Mouse (Mus musculus) left cerebral cortex, postnatal 4 days (tissue): Measurements from ENCODE around the gene Wnk2. TPM values are rescaled to one million over a fixed set of nuclear protein-coding genes. Genes with fewer than 3 reads are reported as not detected.
A peak's percentile ranks its signal among the peaks of the same experiment; 100 is the strongest.

Experiments used
- DNase-seq: peaks from one replicate; pipeline ENCODE4 v3.0.0-alpha.2; 2022
- intact Hi-C: fragments of 180-260 bp; cut with DNase I; formaldehyde crosslinking; loops from one replicate; pipeline ENCODE4 v1.15.1; 2025
- total RNA-seq, 2 experiments: library from RNA; stranded (reverse); gene quantifications; 2 replicates each; pipeline ENCODE4 v1.2.3; 2021

Gene Wnk2
- total RNA-seq, 2 experiments from 2014 or later: 134 to 137 TPM

DNA sequence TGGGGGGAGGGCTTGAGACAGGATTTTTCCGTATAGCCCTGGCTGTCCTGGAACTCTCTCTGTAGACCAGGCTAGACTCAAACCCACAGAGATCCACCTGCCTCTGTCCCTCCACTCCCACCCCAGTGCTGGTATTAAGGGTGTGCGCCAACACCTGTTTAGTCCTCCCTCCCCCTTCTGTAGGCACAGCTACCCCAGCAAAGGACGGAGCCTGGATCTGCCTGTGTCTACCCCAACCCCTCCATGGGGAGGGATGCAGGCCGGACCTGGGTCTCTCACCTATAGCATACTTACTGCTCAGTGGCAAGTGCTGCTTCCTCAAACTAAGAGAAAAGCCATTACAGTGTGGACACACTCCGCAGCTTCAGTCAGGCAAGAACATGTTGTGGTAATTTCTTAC is 32.5 kb upstream of the Wnk2 start:
- intact Hi-C loops: no loop called here
- no peak for DNase-seq

DNA sequence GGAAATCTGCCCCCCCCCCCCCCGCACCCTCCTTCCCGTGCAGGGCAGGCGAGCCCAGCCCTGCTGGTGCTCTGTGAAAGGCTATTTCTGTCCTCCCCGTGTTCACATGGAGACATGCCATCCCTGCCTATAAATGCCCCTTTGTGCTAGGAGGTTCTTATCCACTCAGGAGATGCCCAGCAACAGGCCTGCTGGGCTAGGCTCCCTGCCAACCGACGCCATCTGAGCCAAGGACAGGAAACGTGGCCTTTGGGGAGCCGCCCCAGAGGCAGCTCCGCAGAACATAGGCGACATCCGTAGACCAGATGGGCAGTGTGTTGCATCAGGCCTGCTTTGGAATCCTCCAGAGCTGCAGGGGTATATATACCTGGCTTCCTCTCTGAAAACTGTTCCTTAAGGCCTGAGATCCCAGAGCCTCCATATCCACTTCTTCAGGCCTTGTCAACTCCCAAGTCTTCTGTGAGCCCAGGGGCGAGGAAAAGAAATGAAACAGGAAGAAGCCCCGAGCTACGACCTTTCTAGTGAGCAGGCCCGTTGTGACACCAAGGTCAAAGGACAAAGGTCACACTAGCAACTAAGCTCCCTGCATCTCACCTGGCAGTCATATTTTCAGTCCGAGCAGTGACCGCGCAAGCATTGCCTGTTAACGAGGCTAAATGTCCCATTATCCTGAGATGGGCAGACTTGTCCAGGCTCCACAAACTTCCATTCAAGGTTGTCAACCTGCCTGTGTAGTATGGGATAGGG is 31.2 kb upstream of the Wnk2 start:
- peak; percentile 91 for DNase-seq
- intact Hi-C loops: loop anchor here (10.0 kb wide), 2 partner anchors 124 to 524 kb away; no protein-coding TSS in a partner anchor

DNA sequence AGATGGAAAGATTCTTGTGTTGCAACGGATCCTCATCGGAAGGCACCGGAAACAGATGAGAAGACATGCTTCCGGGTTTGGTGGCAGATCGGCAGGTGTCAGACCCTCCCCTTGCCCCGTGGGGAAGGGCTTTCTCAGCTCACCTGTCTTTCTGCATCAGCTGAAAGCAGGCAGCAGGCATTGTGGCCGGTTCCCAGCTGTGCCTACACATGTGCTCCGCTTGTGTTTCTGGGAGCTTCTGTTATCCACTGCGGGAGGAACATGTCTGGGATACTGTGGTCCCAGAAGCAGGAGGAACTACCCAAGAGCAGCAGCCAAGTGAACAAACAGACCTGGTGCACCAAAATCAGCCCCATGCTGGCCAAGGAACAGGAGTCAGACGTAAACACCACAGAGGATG is 27.7 kb upstream of the Wnk2 start:
- no peak for DNase-seq
- intact Hi-C loops: loop anchor here (10.0 kb wide), 2 partner anchors 121 to 521 kb away; no protein-coding TSS in a partner anchor

DNA sequence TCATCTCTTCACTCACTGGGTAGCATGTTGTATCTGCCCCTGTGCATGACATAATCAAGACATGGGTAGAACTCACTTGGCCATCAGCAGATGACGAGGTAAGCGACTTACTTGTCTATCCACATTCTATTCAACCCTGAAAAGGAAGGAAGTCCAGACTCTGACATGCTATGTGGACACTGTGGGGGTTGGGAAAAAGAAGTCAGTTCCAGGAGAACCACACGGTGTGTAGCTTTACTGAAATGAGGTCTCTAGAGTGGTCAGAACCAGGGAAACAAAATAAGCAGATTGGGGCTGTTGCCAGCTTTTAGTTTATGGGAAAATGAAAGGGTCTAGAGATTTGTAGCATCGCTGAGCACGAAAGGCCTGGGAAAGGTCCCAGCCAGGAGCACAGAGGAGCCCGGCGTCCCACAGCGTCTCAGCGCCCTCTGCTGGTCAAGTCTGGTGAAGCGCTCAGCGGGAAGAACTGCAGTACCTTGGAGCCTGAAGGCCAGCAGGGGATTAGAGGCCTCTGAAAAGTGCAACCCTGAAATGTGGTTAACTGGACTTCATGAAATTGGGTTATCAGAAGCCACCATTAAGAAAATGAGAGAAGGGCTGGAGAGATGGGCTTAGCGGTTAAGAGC is 25.3 kb upstream of the Wnk2 start:
- intact Hi-C loops: loop anchor here (10.0 kb wide), 2 partner anchors 118 to 518 kb away; no protein-coding TSS in a partner anchor
- DNase-seq: peak; percentile 89

DNA sequence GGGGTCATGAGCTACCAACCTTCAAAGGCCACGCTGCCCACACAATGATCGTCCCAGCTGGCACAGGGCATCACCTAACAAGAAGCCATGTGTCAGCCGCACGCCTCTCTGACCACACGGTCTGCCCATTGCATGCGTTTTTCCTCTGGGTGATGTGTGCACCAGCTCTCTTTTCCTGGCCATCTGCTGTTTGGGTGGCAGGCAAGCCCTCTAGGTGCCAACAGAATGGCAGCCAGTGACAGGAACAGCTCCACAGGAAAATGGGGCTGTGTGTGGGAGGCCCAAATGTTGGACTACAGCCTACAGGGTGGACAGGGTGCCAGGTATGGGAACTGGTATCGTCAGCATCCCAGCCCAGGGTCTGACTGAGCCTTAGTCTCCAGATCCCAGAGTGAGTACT is 24.5 kb upstream of the Wnk2 start:
- DNase-seq: peak; percentile 81
- intact Hi-C loops: loop anchor here (10.0 kb wide), 2 partner anchors 118 to 518 kb away; no protein-coding TSS in a partner anchor

DNA sequence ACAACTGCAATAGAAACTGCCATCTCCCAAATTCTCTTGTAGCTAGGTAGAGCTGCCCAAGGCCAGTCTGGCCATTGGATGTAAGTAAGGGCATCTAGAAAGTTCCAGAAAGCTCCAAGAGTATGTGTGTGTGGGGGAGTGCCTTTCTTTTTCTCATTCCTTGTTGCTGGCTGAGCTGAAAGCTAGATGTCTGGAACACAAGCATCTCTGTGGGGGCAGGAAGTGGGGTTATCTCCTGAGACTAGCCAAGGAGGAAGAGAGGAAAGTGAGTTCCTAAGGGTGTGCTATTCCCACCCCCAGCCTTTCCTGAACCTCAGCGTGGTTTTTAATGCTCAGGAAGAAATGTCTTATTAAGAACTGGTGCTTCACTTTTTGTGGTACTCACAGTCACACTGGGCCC is 23.9 kb upstream of the Wnk2 start:
- intact Hi-C loops: loop anchor here (10.0 kb wide), 2 partner anchors 117 to 517 kb away; no protein-coding TSS in a partner anchor
- no peak for DNase-seq

DNA sequence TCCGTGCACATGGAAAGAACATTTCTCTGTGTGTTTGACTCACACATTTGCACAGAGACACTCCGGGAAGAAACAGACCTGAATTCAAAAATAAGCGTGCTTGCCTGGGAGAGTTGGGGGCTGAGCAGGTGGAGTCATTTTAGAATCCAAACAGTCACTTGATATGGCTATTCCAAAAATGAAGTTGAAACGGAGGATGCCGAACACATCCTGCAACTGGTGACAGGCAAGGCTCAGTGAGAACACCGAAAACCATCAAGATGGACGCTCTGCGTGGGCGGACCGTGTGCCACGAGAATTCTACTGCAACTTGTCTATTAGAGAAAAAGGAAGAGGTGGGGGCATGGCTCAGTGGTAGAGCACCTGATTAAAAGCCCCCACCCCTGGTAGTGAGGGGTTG is 22.8 kb upstream of the Wnk2 start:
- intact Hi-C loops: loop anchor here (10.0 kb wide), 2 partner anchors 116 to 516 kb away; no protein-coding TSS in a partner anchor
- DNase-seq: no peak

DNA sequence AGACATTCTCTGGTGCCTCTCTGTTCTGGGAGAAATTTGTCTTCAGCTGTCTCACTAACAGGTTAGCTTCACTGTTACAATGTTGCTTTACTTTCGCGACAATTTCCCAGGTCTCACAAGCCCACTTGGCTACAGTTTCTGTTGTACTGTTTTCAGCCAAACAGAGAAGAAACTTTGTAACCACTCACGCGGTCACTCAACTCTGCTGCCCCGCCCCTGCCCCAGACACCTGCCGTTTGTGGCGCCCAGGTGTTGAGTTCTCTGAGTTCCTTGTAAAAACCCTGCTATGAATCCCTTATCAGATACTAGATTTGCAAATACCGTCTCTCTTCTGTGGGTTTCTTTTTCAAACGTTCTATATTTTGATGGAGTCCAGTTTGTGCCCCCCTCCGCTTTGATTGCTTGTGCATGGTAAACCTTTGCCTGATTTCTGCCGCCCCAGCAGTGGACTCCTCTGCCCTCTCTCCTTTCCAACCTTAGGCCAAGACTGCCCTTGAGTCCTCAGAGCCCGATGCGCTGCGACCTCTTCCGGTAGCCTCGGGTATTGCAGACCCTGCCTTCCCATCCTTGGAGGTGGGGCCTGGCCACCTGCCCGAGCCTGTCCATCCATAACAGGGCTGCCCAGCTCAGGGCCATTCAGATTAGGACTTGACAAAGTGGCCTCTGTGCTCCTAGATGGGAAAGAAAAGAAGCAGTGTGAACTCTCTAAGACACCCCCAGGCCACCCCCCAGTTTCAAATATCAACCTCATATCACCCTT is 21.8 kb upstream of the Wnk2 start:
- intact Hi-C loops: loop anchor here (10.0 kb wide), 2 partner anchors 115 to 515 kb away; no protein-coding TSS in a partner anchor
- peak; percentile 97 for DNase-seq

DNA sequence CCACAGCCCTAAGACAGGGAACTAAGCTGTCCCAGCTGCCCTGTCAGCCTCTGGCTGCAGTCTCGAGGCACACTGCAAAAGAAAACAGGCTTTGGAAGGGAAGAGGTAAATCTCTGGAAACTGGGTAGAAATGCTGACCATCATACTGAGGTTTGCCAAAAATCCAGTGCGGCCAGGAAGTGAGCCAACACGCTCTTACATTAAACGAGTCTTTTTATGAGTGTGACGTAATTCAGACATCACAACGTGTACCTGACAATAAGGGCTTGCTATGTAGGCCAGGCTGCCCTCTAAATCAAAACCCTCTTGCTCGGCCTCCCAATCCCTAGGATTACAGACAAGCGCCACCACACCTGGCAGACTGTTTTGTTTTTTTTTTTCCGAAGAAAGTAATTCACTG is 19.3 kb upstream of the Wnk2 start:
- intact Hi-C loops: no loop called here
- no peak for DNase-seq

DNA sequence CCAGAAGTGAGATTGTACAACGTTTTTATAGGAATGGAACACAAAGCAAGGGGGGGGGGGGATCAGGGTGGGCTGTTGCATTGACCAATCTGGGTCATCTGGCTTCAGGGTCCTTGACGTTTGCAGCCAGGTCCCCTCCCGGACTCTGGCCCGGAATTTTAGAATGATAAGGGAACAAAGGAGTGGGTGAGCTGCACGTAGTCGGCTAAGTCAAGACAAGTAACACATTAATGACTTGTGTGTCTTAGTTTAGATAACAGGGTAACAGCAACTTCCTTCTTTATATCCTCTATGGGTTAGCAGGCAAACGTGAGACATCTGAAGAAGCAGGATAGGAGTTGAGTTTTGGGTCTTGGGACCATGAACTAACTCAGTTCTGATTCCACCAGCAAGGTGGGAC is 15.8 kb upstream of the Wnk2 start:
- no peak for DNase-seq
- intact Hi-C loops: no loop called here

DNA sequence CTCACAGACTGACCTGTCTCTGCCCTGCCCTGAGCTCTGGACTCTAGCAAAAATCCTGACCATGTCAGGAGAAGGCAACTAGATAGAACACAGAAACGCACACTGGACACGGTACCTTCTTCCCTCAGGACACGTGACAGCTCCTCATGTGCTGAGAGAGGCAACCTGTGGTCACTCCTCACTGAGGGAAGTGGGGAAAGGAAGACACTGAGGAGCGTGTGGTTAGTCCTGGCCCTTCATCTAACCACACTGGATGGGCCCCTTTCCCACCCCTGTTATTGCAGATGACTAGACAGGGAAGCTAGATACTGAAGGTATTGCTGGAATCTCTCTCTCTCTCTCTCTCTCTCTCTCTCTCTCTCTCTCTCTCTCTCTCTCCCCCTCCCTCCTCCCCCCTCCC is 14.9 kb upstream of the Wnk2 start:
- intact Hi-C loops: no loop called here
- no peak for DNase-seq

DNA sequence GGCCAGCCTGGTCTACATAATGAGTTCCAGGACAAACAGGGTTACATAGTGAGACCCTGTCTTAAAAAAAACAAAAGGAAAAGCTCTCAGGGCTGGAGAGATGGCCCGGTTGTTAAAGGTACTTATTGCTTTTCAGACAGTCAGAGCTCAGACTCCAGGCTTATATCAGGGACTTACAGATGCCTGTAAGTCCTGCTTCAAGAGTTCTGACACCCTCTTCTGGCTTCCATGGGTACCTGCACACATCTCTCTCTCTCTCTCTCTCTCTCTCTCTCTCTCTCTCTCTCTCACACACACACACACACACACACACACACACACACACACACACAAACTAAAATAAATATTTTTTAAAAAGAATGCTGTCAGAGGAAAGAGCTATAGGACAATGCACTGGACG is 13.4 kb upstream of the Wnk2 start:
- intact Hi-C loops: no loop called here
- DNase-seq: no peak

DNA sequence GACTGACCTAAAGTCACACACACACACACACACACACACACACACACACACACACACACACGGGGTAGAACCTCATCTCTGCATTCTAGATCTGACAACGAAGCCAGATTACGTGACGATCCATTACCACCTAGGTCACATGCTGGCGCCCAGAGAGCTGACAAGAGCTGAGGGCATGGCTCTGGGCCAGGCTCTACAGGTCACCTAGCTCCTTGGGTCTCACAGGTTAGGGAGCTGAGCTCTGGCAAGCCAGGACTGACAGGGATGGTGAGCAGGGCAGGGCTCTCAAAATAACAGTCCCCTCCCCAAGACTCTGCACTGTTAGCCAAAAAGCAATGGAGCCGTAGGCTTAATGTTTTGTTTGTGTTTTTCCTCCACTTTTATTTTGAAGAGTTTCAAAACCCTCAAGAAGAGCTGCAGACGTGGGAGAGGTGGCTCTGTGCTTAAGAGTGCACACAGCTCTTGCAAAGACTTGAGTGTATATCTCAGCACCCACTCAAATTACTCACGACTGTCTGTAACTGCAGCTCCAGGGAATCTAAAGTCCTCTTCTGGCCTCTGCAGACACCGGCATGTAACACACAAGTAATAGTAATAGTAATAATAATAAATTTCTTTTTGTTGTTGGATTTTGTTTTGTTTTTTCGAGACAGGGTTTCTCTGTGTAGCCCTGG is 10.4 kb upstream of the Wnk2 start:
- DNase-seq: no peak
- intact Hi-C loops: no loop called here

DNA sequence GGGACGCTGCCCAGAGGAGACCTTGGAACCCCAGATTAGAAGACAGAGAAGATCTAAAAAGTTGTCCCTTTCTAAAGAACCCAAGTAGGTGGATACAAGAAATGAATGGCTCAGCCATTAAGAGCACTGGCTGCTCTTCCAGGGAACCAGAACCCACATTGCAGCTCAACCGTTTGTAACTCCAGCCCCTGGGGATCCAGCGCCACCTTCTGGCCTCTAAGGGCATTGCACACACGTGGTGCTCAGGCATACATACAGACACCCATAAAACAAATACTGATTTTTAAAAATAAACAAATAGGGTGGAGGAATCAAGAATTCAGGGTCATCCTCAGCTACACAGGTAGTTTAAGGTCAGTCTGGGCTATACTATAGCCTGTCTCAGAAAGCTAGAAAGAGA is 8.8 kb upstream of the Wnk2 start:
- no peak for DNase-seq
- intact Hi-C loops: no loop called here

DNA sequence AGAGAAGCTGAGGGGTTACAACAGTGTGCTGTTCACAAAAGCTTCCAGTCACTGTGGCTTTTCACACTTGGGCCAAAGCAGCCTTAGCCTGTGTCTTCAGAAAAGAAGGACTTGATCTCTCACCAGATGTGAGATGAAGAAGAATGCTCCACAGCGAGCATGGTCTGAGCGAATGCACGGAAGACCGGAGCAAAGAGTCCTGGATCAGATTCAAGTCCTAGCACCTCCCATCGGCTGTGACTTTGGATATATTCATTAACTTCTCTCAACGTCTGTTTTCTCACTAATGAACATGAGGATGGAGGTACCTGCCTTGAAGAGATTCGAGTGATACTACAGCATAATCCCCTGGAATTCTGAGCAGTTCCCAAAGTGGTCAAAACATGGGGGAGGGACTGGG is 6.8 kb upstream of the Wnk2 start:
- intact Hi-C loops: no loop called here
- no peak for DNase-seq

DNA sequence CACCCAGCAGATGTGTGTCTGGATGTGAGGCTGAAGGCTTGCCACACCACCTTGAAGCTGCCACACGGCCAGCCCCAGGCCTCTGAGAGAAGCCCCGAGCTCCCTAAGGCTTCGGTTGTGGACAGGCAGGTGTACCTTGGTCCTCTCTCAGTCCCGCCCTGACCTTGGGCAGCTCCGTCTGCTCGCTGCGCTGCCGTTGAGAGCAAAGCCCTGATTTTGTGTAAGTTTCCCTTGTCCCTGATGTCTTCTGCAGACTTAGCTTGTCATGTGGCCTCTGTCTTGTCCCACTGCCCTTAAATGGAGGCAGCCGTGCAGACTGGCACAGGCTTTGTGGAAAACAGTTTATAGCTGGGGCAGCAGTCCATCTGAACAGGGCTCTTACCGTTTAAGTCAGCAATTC is 6.2 kb upstream of the Wnk2 start:
- intact Hi-C loops: no loop called here

DNA sequence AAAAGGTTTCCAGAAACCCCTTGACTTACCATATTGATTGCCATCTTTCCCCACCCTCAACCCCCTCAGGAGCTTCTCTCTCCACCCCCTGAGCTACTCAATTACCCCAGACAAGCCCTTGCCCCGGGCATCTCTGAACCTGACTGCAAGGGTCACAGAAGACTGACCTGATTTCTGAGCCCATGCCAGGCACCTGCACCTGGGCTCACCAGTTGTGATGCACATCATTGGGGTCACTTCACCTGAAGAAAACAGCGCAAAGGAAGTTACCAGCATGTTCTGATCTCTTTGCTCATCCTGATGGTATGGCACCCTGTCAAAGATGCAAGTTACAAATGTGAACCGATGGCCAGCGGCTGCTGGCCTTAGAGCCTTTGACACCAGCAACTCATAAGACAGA is 873 bp upstream of the Wnk2 start:
- DNase-seq: no peak
- intact Hi-C loops: loop anchor here (5.0 kb wide), 1 partner anchor 46 kb away; no protein-coding TSS in a partner anchor

More for the DNA sequence above, 6.2 kb upstream of the Wnk2 start:
- no peak for DNase-seq

DNA sequence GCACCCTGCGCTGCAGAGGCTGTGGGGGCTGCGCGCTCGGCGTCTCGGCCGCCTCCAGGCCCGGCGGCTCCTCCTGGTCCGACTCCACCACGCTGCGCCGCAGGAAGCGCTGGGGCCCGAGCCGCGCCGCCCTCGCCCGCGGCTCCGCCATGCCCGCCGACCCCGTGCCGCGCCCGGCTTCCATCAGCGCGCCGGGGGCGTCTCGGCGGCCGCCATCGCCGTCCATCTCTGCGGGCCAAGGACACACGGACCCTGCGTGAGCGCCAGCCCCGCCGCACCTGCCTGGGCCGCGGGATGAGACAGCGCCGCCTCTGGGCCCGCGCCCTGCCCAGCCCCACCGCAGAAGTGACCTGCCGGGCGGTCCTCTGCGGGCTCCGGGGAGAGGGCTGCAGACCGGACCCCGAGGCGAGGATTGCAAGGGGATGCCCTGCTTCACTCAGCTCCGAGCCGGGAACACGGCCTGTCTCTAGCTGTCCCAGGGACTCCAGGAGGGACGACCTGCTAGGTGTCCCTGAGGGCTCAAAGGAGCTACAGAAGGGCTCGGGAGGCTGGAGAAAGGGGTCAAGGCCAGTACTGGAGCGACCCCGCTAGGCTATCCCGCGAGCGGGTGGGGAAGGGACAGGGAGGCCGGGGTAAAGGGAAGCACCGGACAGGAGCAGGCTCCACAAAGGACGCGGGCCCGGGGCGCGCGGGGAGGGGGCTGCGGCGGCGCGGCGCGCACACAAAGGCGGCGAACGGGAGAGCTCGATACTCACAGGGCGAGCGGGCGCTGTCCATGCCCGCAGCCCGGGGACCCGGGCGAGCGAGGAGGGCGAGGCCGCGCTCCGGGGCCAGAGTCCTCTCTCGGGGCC is 582 bp downstream of the Wnk2 start:
- DNase-seq: peak; percentile 56
- intact Hi-C loops: loop anchor here (5.0 kb wide), 1 partner anchor 45 kb away; no protein-coding TSS in a partner anchor

DNA sequence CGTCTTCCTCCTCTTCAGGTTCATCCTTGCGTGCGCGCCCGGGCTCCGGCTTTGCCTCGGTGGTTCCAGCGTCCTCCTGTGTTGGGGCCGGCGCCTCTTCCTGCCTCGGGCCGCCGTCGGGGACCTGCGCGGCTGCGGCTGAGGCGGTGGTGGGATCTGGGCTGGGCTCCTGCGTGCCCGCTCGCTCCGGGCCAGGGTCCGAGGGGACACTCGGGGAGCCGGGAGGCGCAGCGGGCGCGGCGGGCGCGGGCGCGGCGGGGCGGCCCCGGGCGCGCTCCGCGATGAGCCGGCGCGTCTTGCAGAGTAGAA is 1.2 kb downstream of the Wnk2 start:
- intact Hi-C loops: loop anchor here (5.0 kb wide), 1 partner anchor 44 kb away; no protein-coding TSS in a partner anchor
- no peak for DNase-seq
